Mouse (Mus musculus) heart, embryonic 15.5 days (tissue): ENCODE measurements around the gene Cpne7. TPM values are rescaled to one million over a fixed set of nuclear protein-coding genes. Genes with fewer than 3 reads are reported as not detected.

Source experiments
- microRNA-seq: library from miRNA; unstranded; fragments of <30 nt; microRNA quantifications from one replicate; pipeline ENCODE4, GENCODE M21; 2016
- polyA plus RNA-seq: library from polyadenylated mRNA; unstranded; fragments of >200 nt; fragmentation: Nextera tagmentation; extraction: Ambion mirVana; gene quantifications from 2 replicates; pipeline ENCODE4 v1.2.1, GENCODE M21; 2015

Cpne7 gene
- polyA plus RNA-seq, 1 experiment from 2014 or later, result 0.18 TPM

Small RNAs within 50 kb of the gene (microRNA-seq; reads per million reads assigned to microRNA genes)
- gene Mir7079, result not detected
- not detected for gene Mir7080

Other genes starting within 250 kb of the Cpne7 start
- 39.6 and 51.5 TPM in 2 replicates for gene Ankrd11, start 75.1 kb upstream of the Cpne7 start, polyA plus RNA-seq
- 60.1 and 64.3 TPM in 2 replicates for gene Spg7, start 54.4 kb upstream of the Cpne7 start, polyA plus RNA-seq
- gene Rpl13, start 15.0 kb upstream of the Cpne7 start, polyA plus RNA-seq, result 802 and 841 TPM in 2 replicates
- gene Sult5a1, start 40.9 kb downstream of the Cpne7 start, polyA plus RNA-seq, result 4.6 and 7.5 TPM in 2 replicates
- gene Dpep1, start 68.9 kb downstream of the Cpne7 start, polyA plus RNA-seq, result 5.9 and 7.1 TPM in 2 replicates
- gene Chmp1a, start 95.4 kb downstream of the Cpne7 start, polyA plus RNA-seq, result 89.2 and 106 TPM in 2 replicates
- gene Spata33, start 95.5 kb downstream of the Cpne7 start, polyA plus RNA-seq, result 3.6 and 4.4 TPM in 2 replicates
- 17.7 and 20.8 TPM in 2 replicates for gene Cdk10, start 107.5 kb downstream of the Cpne7 start, polyA plus RNA-seq
- gene Spata2l, start 118.9 kb downstream of the Cpne7 start, polyA plus RNA-seq, result 3.4 and 4.5 TPM in 2 replicates
- gene Zfp276, start 136.8 kb downstream of the Cpne7 start, polyA plus RNA-seq, result 13.2 and 18.4 TPM in 2 replicates
- gene Vps9d1, start 137.0 kb downstream of the Cpne7 start, polyA plus RNA-seq, result 19.2 and 22.7 TPM in 2 replicates
- gene Fanca, start 201.2 kb downstream of the Cpne7 start, polyA plus RNA-seq, result 14.5 and 17.0 TPM in 2 replicates
- 0.33 and 1.4 TPM in 2 replicates for gene Spire2, start 215.3 kb downstream of the Cpne7 start, polyA plus RNA-seq